In the genomic region with DNA sequence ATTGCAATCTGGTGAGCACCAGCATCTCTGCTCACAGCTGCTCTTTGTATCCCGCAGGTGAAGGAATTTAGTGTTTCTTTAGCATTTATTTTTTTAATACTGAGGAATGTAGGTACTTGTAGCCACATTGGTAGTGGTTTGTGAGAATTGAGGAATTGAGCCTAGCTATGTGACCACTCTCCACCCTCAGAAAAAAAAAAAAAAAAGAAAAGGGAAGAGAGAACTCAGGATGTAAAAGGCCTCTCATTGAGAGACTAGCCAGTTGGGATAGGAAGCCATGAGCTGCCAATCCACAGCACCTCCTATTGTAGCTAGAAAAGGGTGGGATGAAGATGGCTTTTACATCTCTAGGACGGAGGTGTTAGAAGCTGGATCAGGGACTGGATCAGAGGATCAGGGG, we compare ENCODE assay signal across 13 mouse cellular contexts.
"Had no signal": no experiment of that assay in that cellular context is flagged by ENCODE, and none has a peak within 500 bp of the region (broad histone marks: within the 10 kb centered on the region; RNA-seq: fewer than 3 reads in every experiment).

No protein-coding gene starts in this region.

- DNase-seq: kidney, adult 11 months; kidney, adult 9 months; kidney, postnatal 10 days; kidney, postnatal 4 days; liver; lung, adult 2 months; midbrain, embryonic 14.5 days; right cerebral cortex, postnatal 14 days; thymus, postnatal 36 days had no signal

- H3K27me3 ChIP-seq: limb, embryonic 12.5 days; liver, embryonic 15.5 days had no signal

- H3K27ac ChIP-seq: layer of hippocampus, adult 2 months; limb, embryonic 12.5 days; liver, embryonic 15.5 days; midbrain, embryonic 10.5 days had no signal

- H3K4me1 ChIP-seq: limb, embryonic 12.5 days; liver, embryonic 15.5 days; midbrain, embryonic 10.5 days had no signal

- H3K36me3 ChIP-seq: limb, embryonic 12.5 days; liver, embryonic 15.5 days; midbrain, embryonic 10.5 days had no signal

- H3K4me2 ChIP-seq: limb, embryonic 12.5 days; liver, embryonic 15.5 days had no signal

- H3K9me3 ChIP-seq: limb, embryonic 12.5 days; liver, embryonic 15.5 days; midbrain, embryonic 10.5 days had no signal

- H3K4me3 ChIP-seq: layer of hippocampus, adult 2 months; limb, embryonic 12.5 days; liver, embryonic 15.5 days; midbrain, embryonic 10.5 days had no signal

- H3K9ac ChIP-seq: limb, embryonic 12.5 days; liver, embryonic 15.5 days had no signal
